Mouse (Mus musculus): ENCODE measurements at regions not wholly inside any gene's neighbourhood (a gene's known extent, or its start where the extent isn't known, plus 50 kb on each side); places are given as distances from the start of the nearest gene placed in this dataset.

DNA sequence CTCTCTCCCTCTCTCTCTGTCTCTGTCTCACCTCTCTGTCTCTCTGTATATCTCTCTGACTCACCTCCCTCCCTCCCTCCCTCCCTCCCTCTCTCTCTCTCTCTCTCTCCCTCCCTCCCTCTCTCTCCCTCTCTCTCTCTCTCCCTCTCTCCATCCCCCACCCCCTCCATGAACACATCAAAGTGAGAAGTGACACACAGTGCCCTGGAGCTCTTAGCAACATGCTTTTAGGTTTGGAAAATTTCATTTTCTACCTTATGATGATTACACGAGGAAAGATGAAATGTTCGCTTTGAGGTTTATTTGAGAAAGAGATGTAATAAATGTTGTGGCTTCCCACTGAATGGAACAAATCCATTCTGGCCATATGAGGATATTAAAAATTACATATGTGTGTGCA, 95.6 kb upstream of the Smarca2 start:
- TF ChIP-seq CTCF (IDR thresholded peaks at IDR 0.05; ENCODE audit: control insufficient read depth, insufficient read depth, low read length): no peak
- no peak for TF ChIP-seq POLR2A (IDR thresholded peaks at IDR 0.05; ENCODE audit: borderline replicate concordance, control insufficient read depth, low read depth, low read length)

Measured in bone marrow, adult 2 months (tissue).